Mouse (Mus musculus) inflammation-experienced regulatory T-cells, adult 6 months (primary cell): ENCODE measurements at regions not wholly inside any gene's neighbourhood (a gene's known extent, or its start where the extent isn't known, plus 50 kb on each side); places are given as distances from the start of the nearest gene placed in this dataset.

Experiments used
- ATAC-seq: one replicate; pipeline ENCODE4 v1.8.0; 2017

- no peak for ATAC-seq
These were observed 332.0 kb downstream of the Adgrl2 start for GRCm38 (mm10) chr3:148658368-148658767.

GRCm38 (mm10) chr3:148656187-148656586, 334.2 kb downstream of the Adgrl2 start:
- ATAC-seq: no peak

GRCm38 (mm10) chr3:148650241-148650640, 340.1 kb downstream of the Adgrl2 start:
- ATAC-seq: no peak

- ATAC-seq: no peak
These were observed 345.4 kb downstream of the Adgrl2 start for GRCm38 (mm10) chr3:148644924-148645323.

- no peak for ATAC-seq
These were observed 348.8 kb downstream of the Adgrl2 start for GRCm38 (mm10) chr3:148641581-148641980.

- no peak for ATAC-seq
These were observed 349.7 kb downstream of the Adgrl2 start for GRCm38 (mm10) chr3:148640680-148641101.

GRCm38 (mm10) chr3:148635101-148635500, 355.3 kb downstream of the Adgrl2 start:
- ATAC-seq: no peak

GRCm38 (mm10) chr3:148634352-148634751, 356.0 kb downstream of the Adgrl2 start:
- no peak for ATAC-seq

GRCm38 (mm10) chr3:148633291-148633690, 357.1 kb downstream of the Adgrl2 start:
- no peak for ATAC-seq

GRCm38 (mm10) chr3:148632449-148632848, 357.9 kb downstream of the Adgrl2 start:
- no peak for ATAC-seq

GRCm38 (mm10) chr3:148631415-148632192, 358.8 kb downstream of the Adgrl2 start:
- no peak for ATAC-seq

- no peak for ATAC-seq
These were observed 359.5 kb downstream of the Adgrl2 start for GRCm38 (mm10) chr3:148630865-148631264.

GRCm38 (mm10) chr3:148614971-148615671, 375.2 kb downstream of the Adgrl2 start:
- ATAC-seq: no peak

GRCm38 (mm10) chr3:148613443-148613842, 376.9 kb downstream of the Adgrl2 start:
- no peak for ATAC-seq

- no peak for ATAC-seq
These were observed 387.1 kb downstream of the Adgrl2 start for GRCm38 (mm10) chr3:148603276-148603675.

GRCm38 (mm10) chr3:148602730-148603255, 387.6 kb downstream of the Adgrl2 start:
- no peak for ATAC-seq

GRCm38 (mm10) chr3:148595561-148595960, 394.8 kb downstream of the Adgrl2 start:
- ATAC-seq: no peak

- ATAC-seq: no peak
These were observed 400.8 kb downstream of the Adgrl2 start for GRCm38 (mm10) chr3:148589556-148589955.

GRCm38 (mm10) chr3:148575735-148576134, 414.6 kb downstream of the Adgrl2 start:
- ATAC-seq: no peak

- no peak for ATAC-seq
These were observed 417.9 kb downstream of the Adgrl2 start for GRCm38 (mm10) chr3:148572493-148572892.

- no peak for ATAC-seq
These were observed 425.6 kb downstream of the Adgrl2 start for GRCm38 (mm10) chr3:148564716-148565115.

GRCm38 (mm10) chr3:148561211-148561610, 429.1 kb downstream of the Adgrl2 start:
- no peak for ATAC-seq

- no peak for ATAC-seq
These were observed 430.4 kb downstream of the Adgrl2 start for GRCm38 (mm10) chr3:148559752-148560460.
